Mouse (Mus musculus): Measurements from ENCODE around the gene Sh2d5. TPM values are rescaled to one million over a fixed set of nuclear protein-coding genes. Genes with fewer than 3 reads are reported as not detected.

Sh2d5 gene
- polyA plus RNA-seq, 1 experiment from 2014 or later: 0.49 TPM

- Histone ChIP-seq H3K27me3 (peaks cover 4% of the 10 kb centered on the region), H3K27ac (replicated peaks) (no peak overlapping the region), H3K4me3 (replicated peaks) (peak overlapping the region; percentile 71), H3K9ac (peak overlapping the region; percentile 18), H3K4me1 (peaks cover 9% of the 10 kb centered on the region), H3K9me3 (replicated peaks) (no peaks in the 10 kb centered on the region), H3K36me3 (no peaks in the 10 kb centered on the region), H3K4me2 (replicated peaks) (peak overlapping the region; percentile 73)
- WGBS: under 1% methylated on average over 78 of the region's 78 CpGs
- peak; percentile 86 for ATAC-seq (ENCODE audit: insufficient number of reproducible peaks, low FRiP score, low TSS enrichment, low read depth)
Measured at GRCm38 (mm10) chr4:138261843-138262681, 11.9 kb downstream of the Sh2d5 start.

GRCm38 (mm10) chr4:138267869-138268268 lies 17.7 kb downstream of the Sh2d5 start:
- Histone ChIP-seq H3K27me3 (peaks cover 4% of the 10 kb centered on the region), H3K9ac (no peak overlapping the region), H3K9me3 (replicated peaks) (no peaks in the 10 kb centered on the region), H3K27ac (replicated peaks) (no peak overlapping the region), H3K36me3 (no peaks in the 10 kb centered on the region), H3K4me1 (peaks cover 11% of the 10 kb centered on the region), H3K4me3 (replicated peaks) (no peak overlapping the region), H3K4me2 (replicated peaks) (no peak overlapping the region)
- no peak for ATAC-seq (ENCODE audit: insufficient number of reproducible peaks, low FRiP score, low TSS enrichment, low read depth)
- WGBS: 82% methylated on average over 10 of the region's 10 CpGs

GRCm38 (mm10) chr4:138272011-138272997 lies 22.1 kb downstream of the Sh2d5 start:
- no peaks in the 10 kb centered on the region for H3K36me3 ChIP-seq
- H3K4me2 ChIP-seq (replicated peaks): no peak overlapping the region
- peak; percentile 77 for ATAC-seq (ENCODE audit: insufficient number of reproducible peaks, low FRiP score, low TSS enrichment, low read depth)
- no peak overlapping the region for H3K27ac ChIP-seq (replicated peaks)
- no peaks in the 10 kb centered on the region for H3K27me3 ChIP-seq
- no peak overlapping the region for H3K9ac ChIP-seq
- 52% methylated on average over 14 of the region's 14 CpGs for WGBS
- H3K4me3 ChIP-seq (replicated peaks): no peak overlapping the region
- H3K4me1 ChIP-seq: peaks cover 7% of the 10 kb centered on the region; the same call in 1 of the 2 replicates
- H3K9me3 ChIP-seq (replicated peaks): no peaks in the 10 kb centered on the region

- 64% methylated on average over 7 of the region's 7 CpGs for WGBS
- H3K4me3 ChIP-seq (replicated peaks): no peak overlapping the region
- ATAC-seq (ENCODE audit: insufficient number of reproducible peaks, low FRiP score, low TSS enrichment, low read depth): no peak
- H3K4me2 ChIP-seq (replicated peaks): no peak overlapping the region
- H3K36me3 ChIP-seq: no peaks in the 10 kb centered on the region
- H3K9me3 ChIP-seq (replicated peaks): no peaks in the 10 kb centered on the region
- no peak overlapping the region for H3K9ac ChIP-seq
- H3K27ac ChIP-seq (replicated peaks): no peak overlapping the region
- H3K4me1 ChIP-seq: no peaks in the 10 kb centered on the region
- H3K27me3 ChIP-seq: no peaks in the 10 kb centered on the region
Measured at GRCm38 (mm10) chr4:138278346-138278745, 28.1 kb downstream of the Sh2d5 start.

GRCm38 (mm10) chr4:138282834-138283233 lies 32.6 kb downstream of the Sh2d5 start:
- Histone ChIP-seq H3K27ac (replicated peaks) (no peak overlapping the region), H3K36me3 (no peaks in the 10 kb centered on the region), H3K4me3 (replicated peaks) (no peak overlapping the region), H3K27me3 (0 out of 2 replicates have a peak, but pooled peaks cover under 1% of the 10 kb centered on the region), H3K4me2 (replicated peaks) (no peak overlapping the region), H3K9ac (no peak overlapping the region), H3K9me3 (replicated peaks) (no peaks in the 10 kb centered on the region), H3K4me1 (no peaks in the 10 kb centered on the region)
- 27% methylated on average over 4 of the region's 4 CpGs for WGBS
- no peak for ATAC-seq (ENCODE audit: insufficient number of reproducible peaks, low FRiP score, low TSS enrichment, low read depth)

- WGBS: 78% methylated on average over 12 of the region's 12 CpGs
- Histone ChIP-seq H3K27me3 (0 out of 2 replicates have a peak, but pooled peaks cover 2% of the 10 kb centered on the region), H3K4me1 (no peaks in the 10 kb centered on the region), H3K9me3 (replicated peaks) (no peaks in the 10 kb centered on the region), H3K36me3 (no peaks in the 10 kb centered on the region), H3K4me3 (replicated peaks) (no peak overlapping the region), H3K9ac (no peak overlapping the region), H3K4me2 (replicated peaks) (no peak overlapping the region), H3K27ac (replicated peaks) (no peak overlapping the region)
- no peak for ATAC-seq (ENCODE audit: insufficient number of reproducible peaks, low FRiP score, low TSS enrichment, low read depth)
Measured at GRCm38 (mm10) chr4:138286411-138286810, 36.2 kb downstream of the Sh2d5 start.

- Histone ChIP-seq H3K9me3 (replicated peaks) (no peaks in the 10 kb centered on the region), H3K4me3 (replicated peaks) (no peak overlapping the region), H3K27ac (replicated peaks) (no peak overlapping the region), H3K36me3 (no peaks in the 10 kb centered on the region), H3K4me2 (replicated peaks) (no peak overlapping the region), H3K27me3 (0 out of 2 replicates have a peak, but pooled peaks cover 2% of the 10 kb centered on the region), H3K4me1 (no peaks in the 10 kb centered on the region), H3K9ac (no peak overlapping the region)
- 81% methylated on average over 7 of the region's 7 CpGs for WGBS
- ATAC-seq (ENCODE audit: insufficient number of reproducible peaks, low FRiP score, low TSS enrichment, low read depth): no peak
Measured at GRCm38 (mm10) chr4:138288691-138289090, 38.5 kb downstream of the Sh2d5 start.

GRCm38 (mm10) chr4:138292028-138292427 lies 41.8 kb downstream of the Sh2d5 start:
- H3K9me3 ChIP-seq (replicated peaks): no peaks in the 10 kb centered on the region
- H3K4me3 ChIP-seq (replicated peaks): no peak overlapping the region
- no peaks in the 10 kb centered on the region for H3K36me3 ChIP-seq
- no peak overlapping the region for H3K4me2 ChIP-seq (replicated peaks)
- H3K9ac ChIP-seq: no peak overlapping the region
- no peak overlapping the region for H3K27ac ChIP-seq (replicated peaks)
- H3K4me1 ChIP-seq: no peaks in the 10 kb centered on the region
- 89% methylated on average over 13 of the region's 13 CpGs for WGBS
- ATAC-seq (ENCODE audit: insufficient number of reproducible peaks, low FRiP score, low TSS enrichment, low read depth): no peak
- 0 out of 2 replicates have a peak, but pooled peaks cover 2% of the 10 kb centered on the region for H3K27me3 ChIP-seq

- no peak overlapping the region for H3K27ac ChIP-seq (replicated peaks)
- H3K27me3 ChIP-seq: no peaks in the 10 kb centered on the region
- no peak overlapping the region for H3K9ac ChIP-seq
- H3K9me3 ChIP-seq (replicated peaks): no peaks in the 10 kb centered on the region
- H3K4me1 ChIP-seq: no peaks in the 10 kb centered on the region
- 81% methylated on average over 18 of the region's 18 CpGs for WGBS
- H3K4me3 ChIP-seq (replicated peaks): no peak overlapping the region
- H3K36me3 ChIP-seq: no peaks in the 10 kb centered on the region
- ATAC-seq (ENCODE audit: insufficient number of reproducible peaks, low FRiP score, low TSS enrichment, low read depth): 0 out of 2 replicates have a peak, but pooled peaks have one; percentile 53
- H3K4me2 ChIP-seq (replicated peaks): no peak overlapping the region
Measured at GRCm38 (mm10) chr4:138293261-138293948, 43.2 kb downstream of the Sh2d5 start.

GRCm38 (mm10) chr4:138293949-138294550 lies 43.8 kb downstream of the Sh2d5 start:
- H3K36me3 ChIP-seq: no peaks in the 10 kb centered on the region
- H3K27me3 ChIP-seq: no peaks in the 10 kb centered on the region
- no peak overlapping the region for H3K27ac ChIP-seq (replicated peaks)
- no peak for ATAC-seq (ENCODE audit: insufficient number of reproducible peaks, low FRiP score, low TSS enrichment, low read depth)
- H3K9me3 ChIP-seq (replicated peaks): no peaks in the 10 kb centered on the region
- no peak overlapping the region for H3K4me2 ChIP-seq (replicated peaks)
- H3K4me1 ChIP-seq: no peaks in the 10 kb centered on the region
- WGBS: 73% methylated on average over 11 of the region's 14 CpGs
- H3K9ac ChIP-seq: no peak overlapping the region
- no peak overlapping the region for H3K4me3 ChIP-seq (replicated peaks)

All from embryonic facial prominence, embryonic 15.5 days (tissue).